Mouse (Mus musculus) hindbrain, embryonic 13.5 days (tissue): Measurements from ENCODE around the gene Mon1b. TPM values are rescaled to one million over a fixed set of nuclear protein-coding genes. Genes with fewer than 3 reads are reported as not detected.

Experiments used
- ATAC-seq: fragments of 200-750 bp; cut with Nextera tagmentation; 2 replicates; pipeline ENCODE4 v1.8.0; 2017; ENCODE audit warnings: moderate TSS enrichment; ENCODE audit not compliant: low FRiP score
- H3K27ac ChIP-seq: fragments of 300-500 bp; sonication (generic); 2 replicates; pipeline ENCODE4 v1.5.1; 2015; ENCODE audit warnings: inconsistent platforms, mild to moderate bottlenecking, moderate library complexity
- H3K27me3 ChIP-seq: fragments of 300-500 bp; sonication (generic); 2 replicates; pipeline ENCODE4 v1.6.1; 2015; ENCODE audit warnings: mild to moderate bottlenecking, inconsistent platforms
- H3K36me3 ChIP-seq: fragments of 300-500 bp; sonication (generic); 2 replicates; pipeline ENCODE4 v1.6.1; 2015; ENCODE audit warnings: mild to moderate bottlenecking, inconsistent platforms
- H3K4me1 ChIP-seq: fragments of 300-500 bp; sonication (generic); replicated peaks from 2 replicates; pipeline ENCODE4 v1.6.1; 2015; ENCODE audit warnings: inconsistent platforms
- H3K4me2 ChIP-seq: fragments of 300-500 bp; sonication (generic); 2 replicates; pipeline ENCODE4 v1.6.1; 2015; ENCODE audit warnings: inconsistent platforms, mild to moderate bottlenecking, moderate library complexity
- H3K4me3 ChIP-seq: fragments of 300-500 bp; sonication (generic); 2 replicates; pipeline ENCODE4 v1.5.1; 2015; ENCODE audit warnings: mild to moderate bottlenecking, inconsistent platforms
- H3K9ac ChIP-seq: fragments of 300-500 bp; sonication (generic); 2 replicates; pipeline ENCODE4 v1.6.1; 2015; ENCODE audit warnings: mild to moderate bottlenecking, inconsistent platforms
- H3K9me3 ChIP-seq: fragments of 300-500 bp; sonication (generic); 2 replicates; pipeline ENCODE4 v1.6.1; 2016; ENCODE audit warnings: inconsistent platforms
- WGBS: fragments of 180-500 bp; shearing (Covaris S2); methylation state at CpG from one replicate; pipeline ENCODE4 v1.1.7; 2015; 5-methylcytosine and 5-hydroxymethylcytosine counted together
- polyA plus RNA-seq: library from polyadenylated mRNA; unstranded; fragments of >200 nt; fragmentation: Nextera tagmentation; extraction: Ambion mirVana; gene quantifications from 2 replicates; pipeline ENCODE4 v1.2.1, GENCODE M21; 2015

Mon1b gene
- polyA plus RNA-seq, 1 experiment from 2014 or later: 10.9 TPM

DNA sequence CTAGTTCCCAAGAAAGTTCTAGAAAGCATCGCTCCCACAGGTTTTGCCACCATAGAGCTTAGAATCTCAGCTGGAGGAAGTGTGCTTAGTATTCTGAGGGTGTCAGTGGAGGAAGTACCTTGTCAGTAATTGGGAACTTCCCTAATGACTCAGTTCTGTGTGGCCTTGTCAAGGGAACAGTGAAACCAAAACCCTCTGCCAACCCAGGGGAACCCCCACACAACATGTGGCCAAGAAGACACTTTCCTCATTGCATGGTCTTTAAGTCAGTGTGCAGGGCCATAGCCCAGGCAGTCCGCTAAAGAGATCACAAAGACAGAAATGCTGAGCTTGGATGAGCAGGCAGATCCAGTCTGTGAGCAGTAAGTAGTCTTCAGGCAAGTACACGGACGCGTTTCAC, 20.8 kb downstream of the Mon1b start:
- 94% methylated on average over 5 of the region's 5 CpGs for WGBS
- no peaks in the 10 kb centered on the region for H3K4me1 ChIP-seq
- H3K9me3 ChIP-seq: no peaks in the 10 kb centered on the region
- ATAC-seq: no peak
- no peak overlapping the region for H3K4me3 ChIP-seq
- no peaks in the 10 kb centered on the region for H3K27me3 ChIP-seq
- no peak overlapping the region for H3K9ac ChIP-seq
- no peaks in the 10 kb centered on the region for H3K36me3 ChIP-seq
- no peak overlapping the region for H3K27ac ChIP-seq
- no peak overlapping the region for H3K4me2 ChIP-seq

DNA sequence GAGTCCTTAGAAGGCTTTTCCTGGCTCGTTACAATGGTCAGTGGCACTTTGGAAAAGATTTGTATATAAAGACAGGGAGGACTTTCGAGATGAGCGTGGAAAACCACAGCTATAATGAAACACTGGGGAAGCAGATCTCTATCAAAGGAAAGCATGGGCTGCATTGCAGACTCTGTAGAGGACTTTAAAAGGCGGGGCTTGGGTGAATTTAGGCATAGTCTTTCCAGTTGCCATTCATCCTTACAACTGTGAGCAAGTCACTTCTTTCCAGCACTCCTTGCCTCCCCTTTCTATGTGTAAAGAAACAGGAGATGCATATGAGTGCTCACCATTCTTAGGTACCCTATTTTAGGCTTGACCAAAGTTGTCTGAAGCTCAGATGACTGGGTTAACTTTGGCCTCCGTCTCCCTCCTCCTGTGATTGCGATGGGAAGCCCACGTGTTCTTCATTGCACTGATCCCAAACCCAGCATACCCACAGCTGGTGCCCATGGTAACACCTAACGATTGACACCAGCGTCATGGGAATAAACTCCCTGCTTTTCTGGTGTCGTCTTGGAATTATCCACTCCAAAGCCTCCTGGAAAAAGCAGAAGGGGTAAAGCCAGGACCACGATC, 21.4 kb downstream of the Mon1b start:
- H3K27ac ChIP-seq: no peak overlapping the region
- H3K9ac ChIP-seq: no peak overlapping the region
- no peaks in the 10 kb centered on the region for H3K36me3 ChIP-seq
- H3K27me3 ChIP-seq: no peaks in the 10 kb centered on the region
- no peak overlapping the region for H3K4me2 ChIP-seq
- no peaks in the 10 kb centered on the region for H3K4me1 ChIP-seq
- no peak overlapping the region for H3K4me3 ChIP-seq
- WGBS: 82% methylated on average over 11 of the region's 11 CpGs
- no peak for ATAC-seq
- H3K9me3 ChIP-seq: no peaks in the 10 kb centered on the region

DNA sequence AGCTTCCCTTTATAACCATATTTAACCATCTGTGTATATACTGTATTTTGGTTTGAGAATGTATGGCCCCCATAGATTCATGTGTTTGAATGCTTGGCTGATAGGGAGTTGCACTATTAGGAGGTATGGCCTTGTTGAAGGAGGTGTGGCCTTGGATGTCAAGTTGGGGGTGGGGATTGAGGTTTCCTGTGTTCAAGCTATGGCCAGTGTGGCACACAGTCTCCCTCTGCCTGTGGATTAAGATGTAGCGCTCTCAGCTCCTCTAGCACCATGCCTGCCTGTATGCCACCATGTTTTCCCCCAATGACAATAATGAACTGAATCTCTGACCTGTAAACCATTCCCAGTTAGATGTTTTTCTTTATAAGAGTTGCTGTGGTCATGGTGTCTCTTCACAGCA, 24.7 kb downstream of the Mon1b start:
- 93% methylated on average over 1 of the region's 1 CpGs for WGBS
- Histone ChIP-seq H3K27me3 (no peaks in the 10 kb centered on the region), H3K4me2 (no peak overlapping the region), H3K4me1 (peaks cover 3% of the 10 kb centered on the region), H3K27ac (no peak overlapping the region), H3K9me3 (no peaks in the 10 kb centered on the region), H3K4me3 (no peak overlapping the region), H3K36me3 (no peaks in the 10 kb centered on the region), H3K9ac (no peak overlapping the region)
- ATAC-seq: no peak

DNA sequence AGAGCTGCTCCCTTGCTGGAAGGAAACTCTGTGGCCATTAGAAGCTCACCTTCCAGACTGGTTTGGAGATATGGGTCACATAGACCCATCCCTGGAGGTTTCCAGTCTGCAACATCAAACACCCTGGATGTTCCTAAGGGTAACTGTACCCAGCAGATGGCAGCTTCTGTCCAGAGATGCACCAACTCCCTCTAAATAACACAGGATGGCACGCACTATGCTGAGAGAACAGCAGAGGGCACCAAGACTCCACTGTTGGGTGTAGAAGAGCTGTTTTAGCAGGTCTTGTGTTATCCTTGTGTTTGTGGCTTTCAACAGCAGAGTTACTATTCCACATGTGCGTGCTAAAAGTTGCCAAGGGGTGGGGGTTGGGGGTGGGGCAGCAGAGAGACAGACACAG, 29.2 kb downstream of the Mon1b start:
- 12% methylated on average over 2 of the region's 2 CpGs for WGBS
- no peaks in the 10 kb centered on the region for H3K27me3 ChIP-seq

DNA sequence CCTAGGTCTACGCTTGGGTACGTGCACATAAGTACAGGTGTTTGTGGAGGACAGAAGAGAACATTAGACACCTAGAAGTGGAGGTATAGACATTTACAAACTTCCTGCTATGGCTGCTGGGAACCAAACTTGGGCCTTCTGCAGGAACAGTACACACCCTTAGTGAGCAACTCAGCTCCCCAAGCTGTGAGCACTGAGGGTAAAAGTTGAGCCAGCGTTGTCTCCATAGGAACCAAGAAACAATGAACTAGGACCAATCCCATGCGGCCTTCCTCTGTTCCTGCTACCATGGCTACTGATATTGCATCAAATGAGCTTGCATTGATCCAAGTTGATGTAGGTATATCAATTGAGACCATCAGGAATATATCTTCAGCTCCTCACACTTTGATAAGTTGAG, 29.6 kb downstream of the Mon1b start:
- H3K27ac ChIP-seq: no peak overlapping the region
- H3K4me2 ChIP-seq: no peak overlapping the region
- peak; percentile 59; the same call in 1 of the 2 replicates for ATAC-seq
- H3K4me3 ChIP-seq: no peak overlapping the region
- no peaks in the 10 kb centered on the region for H3K36me3 ChIP-seq
- no peaks in the 10 kb centered on the region for H3K27me3 ChIP-seq
- H3K4me1 ChIP-seq: peaks cover 5% of the 10 kb centered on the region
- H3K9me3 ChIP-seq: no peaks in the 10 kb centered on the region
- WGBS: 51% methylated on average over 4 of the region's 4 CpGs
- H3K9ac ChIP-seq: no peak overlapping the region

More for the DNA sequence above, 29.2 kb downstream of the Mon1b start:
- Histone ChIP-seq H3K9ac (no peak overlapping the region), H3K4me3 (no peak overlapping the region), H3K27ac (no peak overlapping the region), H3K36me3 (no peaks in the 10 kb centered on the region), H3K4me2 (no peak overlapping the region), H3K4me1 (peaks cover 5% of the 10 kb centered on the region), H3K9me3 (no peaks in the 10 kb centered on the region)
- peak; percentile 94 for ATAC-seq

DNA sequence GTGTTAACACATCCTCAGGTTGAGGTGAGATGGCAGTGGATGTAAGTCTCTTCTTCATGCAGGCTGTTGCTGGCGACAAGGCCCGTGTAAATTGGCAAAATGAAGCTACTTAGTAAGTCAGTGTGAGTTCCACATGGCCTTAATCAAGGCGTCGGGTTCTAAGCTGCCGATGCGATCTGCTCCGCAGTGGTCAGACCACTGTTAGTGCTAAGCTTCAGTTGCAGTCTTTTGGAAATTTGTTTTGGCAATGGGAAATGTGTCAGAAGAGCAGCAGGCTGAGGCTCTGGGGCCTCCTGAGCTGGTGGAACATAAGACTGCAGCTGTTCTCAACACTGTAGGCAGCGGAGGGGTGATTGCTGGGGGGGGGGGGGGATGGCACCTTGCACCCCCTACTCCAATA, 30.6 kb downstream of the Mon1b start:
- H3K4me2 ChIP-seq: no peak overlapping the region
- no peaks in the 10 kb centered on the region for H3K36me3 ChIP-seq
- H3K27ac ChIP-seq: no peak overlapping the region
- H3K4me1 ChIP-seq: peaks cover 5% of the 10 kb centered on the region
- no peaks in the 10 kb centered on the region for H3K27me3 ChIP-seq
- no peak overlapping the region for H3K9ac ChIP-seq
- no peak for ATAC-seq
- 81% methylated on average over 8 of the region's 8 CpGs for WGBS
- H3K9me3 ChIP-seq: no peaks in the 10 kb centered on the region
- no peak overlapping the region for H3K4me3 ChIP-seq

DNA sequence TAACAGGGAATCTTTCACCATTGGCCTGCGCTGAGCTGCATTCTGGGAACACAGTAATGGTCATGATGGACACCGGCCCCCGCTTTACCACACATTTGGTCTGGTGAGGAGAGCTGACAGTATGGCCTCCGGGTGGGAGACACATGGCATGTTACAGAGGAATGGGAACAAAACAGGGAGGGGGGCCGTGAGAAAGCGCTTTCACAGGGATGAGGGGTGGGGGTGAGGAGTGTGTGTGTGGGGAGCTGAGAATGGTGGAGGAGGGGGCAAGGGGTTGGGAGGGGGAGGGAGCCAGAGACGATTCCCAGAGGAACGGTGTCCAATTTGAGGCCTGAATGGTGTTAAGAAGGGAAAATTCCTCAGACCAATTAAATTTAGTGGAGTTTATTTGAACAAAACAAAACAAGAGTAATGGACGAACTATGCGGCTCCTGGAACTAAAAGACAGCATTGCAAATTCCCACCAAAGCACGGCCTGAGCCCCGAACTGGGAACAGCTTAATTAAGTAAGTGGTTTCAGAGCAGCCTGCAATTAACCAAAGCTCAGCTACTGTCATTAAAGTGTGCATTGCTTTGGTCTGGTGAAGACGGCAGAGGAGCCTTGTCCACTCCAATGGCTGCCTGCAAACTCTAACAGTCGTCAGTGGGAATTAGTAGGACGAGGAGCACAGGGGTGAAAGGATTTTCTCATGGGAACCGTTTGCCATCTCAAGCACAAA, 31.5 kb downstream of the Mon1b start:
- no peak for ATAC-seq
- Histone ChIP-seq H3K9me3 (no peaks in the 10 kb centered on the region), H3K4me3 (no peak overlapping the region), H3K27me3 (no peaks in the 10 kb centered on the region), H3K4me1 (peaks cover 5% of the 10 kb centered on the region), H3K36me3 (no peaks in the 10 kb centered on the region), H3K4me2 (no peak overlapping the region), H3K9ac (no peak overlapping the region), H3K27ac (no peak overlapping the region)
- 66% methylated on average over 16 of the region's 16 CpGs for WGBS

DNA sequence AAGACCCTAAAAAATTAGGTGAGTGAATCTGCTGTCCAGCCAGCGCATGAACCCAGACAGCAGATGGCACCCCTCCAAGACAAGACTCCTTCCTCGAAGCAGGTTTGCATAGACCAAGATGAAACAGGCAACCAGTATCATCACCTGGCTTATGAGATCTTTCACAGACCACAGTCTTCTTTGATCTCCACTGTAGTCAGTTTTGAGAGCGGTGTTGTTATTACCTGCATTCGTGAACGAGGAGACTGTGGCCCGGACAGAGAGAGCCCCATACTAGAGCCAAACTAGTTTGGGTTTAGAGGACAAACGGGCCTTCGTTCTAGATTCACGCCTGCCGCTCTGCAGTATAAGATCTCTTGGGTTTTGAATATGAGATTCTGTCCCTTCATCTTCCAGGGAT, 34.5 kb downstream of the Mon1b start:
- no peak overlapping the region for H3K27ac ChIP-seq
- H3K4me2 ChIP-seq: no peak overlapping the region
- WGBS: 88% methylated on average over 10 of the region's 10 CpGs
- no peaks in the 10 kb centered on the region for H3K9me3 ChIP-seq
- H3K27me3 ChIP-seq: no peaks in the 10 kb centered on the region
- H3K4me3 ChIP-seq: no peak overlapping the region
- ATAC-seq: no peak
- peaks cover 3% of the 10 kb centered on the region for H3K4me1 ChIP-seq
- H3K36me3 ChIP-seq: no peaks in the 10 kb centered on the region
- no peak overlapping the region for H3K9ac ChIP-seq

DNA sequence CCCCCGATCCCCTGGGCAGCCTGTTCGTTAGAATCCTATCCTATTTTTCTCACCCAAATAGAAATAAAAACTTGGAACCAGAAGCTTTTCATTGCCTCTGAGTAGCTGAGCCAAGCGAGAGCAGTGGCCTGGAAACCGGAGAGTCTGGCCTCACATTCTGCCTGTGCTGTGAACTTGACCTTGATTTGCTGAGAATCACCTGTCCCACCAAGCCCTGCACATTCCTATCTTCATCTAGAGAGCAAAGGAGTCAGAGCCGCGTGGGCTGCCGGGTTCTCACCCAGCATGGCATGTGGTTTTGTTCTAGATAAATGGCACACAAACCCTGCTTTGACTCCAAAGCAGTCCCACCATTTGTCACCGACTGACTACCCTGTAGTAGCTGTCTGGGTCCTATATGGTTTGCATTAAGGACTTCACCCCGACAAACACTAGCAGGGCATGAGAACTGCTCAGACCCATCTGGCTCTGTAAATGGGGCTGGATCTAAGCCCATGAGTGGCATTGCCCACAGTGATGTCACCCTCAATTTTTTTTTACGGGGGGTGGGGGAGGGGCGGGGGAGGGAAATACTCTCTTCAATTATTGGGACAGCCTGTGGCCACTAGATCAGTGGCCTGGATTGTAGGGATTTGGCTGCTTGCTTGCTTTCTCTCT, 37.3 kb downstream of the Mon1b start:
- Histone ChIP-seq H3K9me3 (no peaks in the 10 kb centered on the region), H3K36me3 (no peaks in the 10 kb centered on the region), H3K4me3 (no peak overlapping the region), H3K27me3 (no peaks in the 10 kb centered on the region), H3K4me1 (no peaks in the 10 kb centered on the region), H3K4me2 (no peak overlapping the region), H3K9ac (no peak overlapping the region), H3K27ac (no peak overlapping the region)
- peak; percentile 72 for ATAC-seq
- 69% methylated on average over 11 of the region's 11 CpGs for WGBS

DNA sequence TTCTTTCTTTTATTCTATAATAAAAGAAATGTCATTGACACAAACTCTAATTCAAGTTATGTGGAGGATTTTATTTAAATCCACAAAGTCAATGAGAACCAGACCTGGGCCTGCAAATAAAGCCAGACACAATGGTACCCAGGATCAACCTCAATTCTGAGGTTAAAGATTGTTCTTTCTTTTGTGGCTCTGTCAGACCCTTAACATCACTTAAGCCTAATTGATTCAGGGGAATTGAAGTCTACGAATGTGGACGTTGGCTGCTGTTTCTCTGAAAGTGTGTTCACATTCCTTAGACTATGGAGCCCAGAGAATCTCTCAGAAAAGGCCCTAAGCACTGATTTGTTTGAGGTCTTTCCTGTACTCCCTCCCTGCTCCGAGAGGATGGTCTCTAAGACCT, 37.9 kb downstream of the Mon1b start:
- no peak for ATAC-seq
- Histone ChIP-seq H3K27ac (no peak overlapping the region), H3K36me3 (no peaks in the 10 kb centered on the region), H3K4me2 (no peak overlapping the region), H3K9ac (no peak overlapping the region), H3K27me3 (no peaks in the 10 kb centered on the region), H3K4me1 (no peaks in the 10 kb centered on the region), H3K9me3 (no peaks in the 10 kb centered on the region), H3K4me3 (no peak overlapping the region)
- WGBS: 43% methylated on average over 3 of the region's 3 CpGs

DNA sequence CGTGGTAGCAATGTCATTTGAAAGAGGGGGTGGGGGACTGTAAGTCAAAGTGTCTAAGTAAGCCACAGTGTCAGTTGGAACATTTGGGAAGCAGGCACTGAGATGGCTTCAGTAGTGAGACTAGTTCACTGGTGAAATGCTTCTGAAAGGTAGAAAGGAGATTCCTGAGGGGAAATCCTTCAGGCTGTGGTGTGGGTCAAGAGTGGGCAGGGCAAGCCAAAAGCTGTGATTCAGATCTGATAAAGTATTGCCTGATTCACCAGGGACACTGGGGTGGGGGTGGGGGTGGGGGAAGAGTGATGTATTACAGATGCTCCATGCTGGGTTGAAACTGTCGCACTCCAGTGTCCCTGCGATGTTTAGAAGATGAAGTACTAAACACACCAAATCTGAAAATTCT, 39.2 kb downstream of the Mon1b start:
- H3K4me1 ChIP-seq: no peaks in the 10 kb centered on the region
- 72% methylated on average over 3 of the region's 3 CpGs for WGBS
- no peak overlapping the region for H3K27ac ChIP-seq
- H3K9ac ChIP-seq: no peak overlapping the region
- no peak for ATAC-seq
- H3K27me3 ChIP-seq: no peaks in the 10 kb centered on the region
- no peaks in the 10 kb centered on the region for H3K36me3 ChIP-seq
- H3K4me3 ChIP-seq: no peak overlapping the region
- H3K9me3 ChIP-seq: no peaks in the 10 kb centered on the region
- H3K4me2 ChIP-seq: no peak overlapping the region

DNA sequence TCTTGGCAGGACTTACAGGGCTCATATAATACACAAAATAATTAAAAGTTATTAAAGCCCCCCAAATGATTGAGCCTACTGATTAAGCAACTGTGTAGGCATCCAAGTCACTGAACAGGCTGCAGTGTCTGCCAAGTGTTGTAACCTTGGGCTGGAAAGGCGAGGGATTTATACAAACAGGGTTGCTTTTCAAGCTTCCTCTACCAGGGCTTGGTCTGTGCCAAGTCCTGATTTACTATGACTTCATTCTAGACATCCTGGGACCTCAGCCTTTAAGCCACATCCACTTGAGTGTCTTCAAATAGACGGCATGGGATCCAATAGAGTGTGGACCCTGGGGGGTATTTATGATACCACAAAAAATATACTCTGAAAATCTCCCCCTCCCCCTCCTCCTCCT, 39.9 kb downstream of the Mon1b start:
- no peak for ATAC-seq
- H3K4me3 ChIP-seq: no peak overlapping the region

DNA sequence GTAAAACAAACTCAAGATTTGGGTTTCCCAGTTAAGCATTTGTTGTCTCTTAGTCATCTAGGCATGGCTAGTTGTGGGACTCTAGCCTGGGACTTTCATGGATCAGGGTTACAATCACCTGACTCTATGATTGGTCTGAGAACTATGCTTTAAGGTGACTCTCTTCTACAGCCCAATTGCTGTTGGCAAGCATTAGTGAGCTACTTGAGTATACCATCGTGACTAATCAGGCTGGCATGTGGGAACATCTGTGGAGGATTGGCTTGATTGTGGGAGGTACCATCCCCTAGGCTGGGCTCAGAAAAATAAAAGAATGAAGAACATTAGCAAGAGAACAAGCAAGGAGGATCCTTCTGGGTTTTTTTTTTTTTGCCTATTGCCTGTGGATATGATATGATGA, 41.4 kb downstream of the Mon1b start:
- no peak for ATAC-seq
- Histone ChIP-seq H3K9ac (no peak overlapping the region), H3K4me2 (no peak overlapping the region), H3K27me3 (no peaks in the 10 kb centered on the region), H3K27ac (no peak overlapping the region), H3K4me1 (no peaks in the 10 kb centered on the region), H3K9me3 (no peaks in the 10 kb centered on the region), H3K36me3 (no peaks in the 10 kb centered on the region), H3K4me3 (no peak overlapping the region)
- WGBS: 87% methylated on average over 1 of the region's 1 CpGs

More for the DNA sequence above, 39.9 kb downstream of the Mon1b start:
- 79% methylated on average over 2 of the region's 2 CpGs for WGBS
- no peaks in the 10 kb centered on the region for H3K36me3 ChIP-seq
- no peak overlapping the region for H3K9ac ChIP-seq
- no peaks in the 10 kb centered on the region for H3K9me3 ChIP-seq
- H3K27ac ChIP-seq: no peak overlapping the region
- no peak overlapping the region for H3K4me2 ChIP-seq
- no peaks in the 10 kb centered on the region for H3K27me3 ChIP-seq
- no peaks in the 10 kb centered on the region for H3K4me1 ChIP-seq
